Mouse (Mus musculus) regulatory T cell (primary cell): ENCODE results near the gene Syt6.

Experiments
- in situ Hi-C: fragments of 300-600 bp; cut with MboI, MseI; formaldehyde crosslinking; loops from one replicate; pipeline ENCODE4 v1.15.1; 2025; ENCODE audit warnings: high pct_unique_total_duplicates

Syt6 gene

DNA sequence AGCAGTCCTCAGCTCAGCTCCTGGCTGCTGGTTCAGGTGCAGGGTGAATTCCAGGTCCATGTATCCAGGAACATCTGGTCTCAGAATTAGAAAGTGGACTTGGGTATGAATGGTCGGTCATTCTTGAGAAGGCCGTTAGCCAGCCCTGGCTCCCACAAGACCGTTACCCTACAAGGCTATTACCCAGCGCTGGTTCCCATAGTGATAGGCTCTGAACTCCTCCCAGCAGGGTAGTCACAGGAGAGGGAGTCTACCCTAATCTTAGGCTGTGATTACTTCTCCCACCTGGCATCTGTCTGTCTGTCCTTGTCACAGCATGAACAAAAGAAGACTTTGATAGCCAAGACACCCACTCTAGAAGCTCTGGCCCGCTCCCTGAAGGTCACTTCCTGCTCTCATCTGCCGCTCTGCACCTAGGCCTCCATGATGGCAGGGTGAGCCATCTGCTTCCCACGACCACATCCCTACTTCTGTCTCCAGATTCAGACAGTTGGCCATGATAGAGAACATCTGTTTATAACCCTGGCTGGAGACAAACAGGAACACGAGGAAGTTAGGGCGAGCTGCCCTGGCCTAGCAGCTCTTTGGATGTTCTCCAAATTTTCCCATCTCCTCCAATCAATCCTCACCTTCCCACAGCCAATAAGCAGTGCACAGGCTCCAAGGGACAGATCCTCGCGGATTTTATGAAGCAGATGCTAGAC, 72.3 kb downstream of the Syt6 start:
- in situ Hi-C loops = no loop called here

GRCm38 (mm10) chr3:103648486-103648885, 73.5 kb downstream of the Syt6 start:
- in situ Hi-C loops = no loop called here

GRCm38 (mm10) chr3:103649716-103650115, 74.7 kb downstream of the Syt6 start:
- in situ Hi-C loops = no loop called here

- in situ Hi-C loops = no loop called here
These were observed 75.4 kb downstream of the Syt6 start for GRCm38 (mm10) chr3:103650406-103650805.

- in situ Hi-C loops = no loop called here
These were observed 85.0 kb downstream of the Syt6 start for GRCm38 (mm10) chr3:103660012-103660411.

GRCm38 (mm10) chr3:103661714-103662113, 86.7 kb downstream of the Syt6 start:
- in situ Hi-C loops = no loop called here

DNA sequence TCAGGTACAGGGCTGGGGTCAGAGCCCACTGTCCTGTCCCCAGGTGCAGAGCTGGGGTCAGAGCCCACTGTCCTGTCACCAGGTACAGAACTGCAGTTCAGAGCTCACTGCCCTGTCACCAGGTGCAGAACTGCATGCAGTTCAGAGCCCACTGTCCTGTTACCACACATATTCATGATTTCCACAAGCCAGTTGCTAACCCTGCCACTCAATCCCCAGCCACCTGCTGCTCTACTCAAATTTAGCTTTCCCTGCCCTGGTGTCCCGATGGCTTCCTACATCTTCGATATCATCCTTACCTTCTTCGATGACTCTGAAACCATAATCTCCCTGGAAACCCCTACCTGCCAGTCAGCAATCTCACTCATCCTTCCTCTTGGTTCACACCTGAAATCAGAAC, 88.4 kb downstream of the Syt6 start:
- in situ Hi-C loops = no loop called here

- in situ Hi-C loops = no loop called here
These were observed 97.1 kb downstream of the Syt6 start for GRCm38 (mm10) chr3:103672113-103672512.

- in situ Hi-C loops = no loop called here
These were observed 97.7 kb downstream of the Syt6 start for GRCm38 (mm10) chr3:103672716-103673115.

DNA sequence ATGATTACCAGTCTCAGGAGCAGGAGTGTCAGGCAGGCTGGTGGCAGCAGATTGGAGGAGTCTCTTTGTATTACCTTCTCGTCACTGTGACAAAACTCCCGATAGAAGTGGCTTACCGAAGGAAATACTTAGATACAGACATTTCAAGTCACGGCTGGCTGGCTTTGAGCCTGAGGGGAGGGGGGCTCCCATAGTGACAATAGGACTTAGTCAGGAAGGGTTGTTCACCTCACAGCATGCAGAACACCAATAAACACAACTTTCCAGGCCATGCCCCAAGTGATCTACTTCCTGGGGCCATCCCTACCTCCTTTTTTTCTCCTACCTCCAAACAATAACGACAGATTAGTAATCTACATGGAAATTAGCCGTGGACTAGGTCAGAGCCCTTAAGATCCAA, 103.8 kb downstream of the Syt6 start:
- in situ Hi-C loops = no loop called here

- in situ Hi-C loops = no loop called here
These were observed 107.4 kb downstream of the Syt6 start for GRCm38 (mm10) chr3:103682473-103682872.

DNA sequence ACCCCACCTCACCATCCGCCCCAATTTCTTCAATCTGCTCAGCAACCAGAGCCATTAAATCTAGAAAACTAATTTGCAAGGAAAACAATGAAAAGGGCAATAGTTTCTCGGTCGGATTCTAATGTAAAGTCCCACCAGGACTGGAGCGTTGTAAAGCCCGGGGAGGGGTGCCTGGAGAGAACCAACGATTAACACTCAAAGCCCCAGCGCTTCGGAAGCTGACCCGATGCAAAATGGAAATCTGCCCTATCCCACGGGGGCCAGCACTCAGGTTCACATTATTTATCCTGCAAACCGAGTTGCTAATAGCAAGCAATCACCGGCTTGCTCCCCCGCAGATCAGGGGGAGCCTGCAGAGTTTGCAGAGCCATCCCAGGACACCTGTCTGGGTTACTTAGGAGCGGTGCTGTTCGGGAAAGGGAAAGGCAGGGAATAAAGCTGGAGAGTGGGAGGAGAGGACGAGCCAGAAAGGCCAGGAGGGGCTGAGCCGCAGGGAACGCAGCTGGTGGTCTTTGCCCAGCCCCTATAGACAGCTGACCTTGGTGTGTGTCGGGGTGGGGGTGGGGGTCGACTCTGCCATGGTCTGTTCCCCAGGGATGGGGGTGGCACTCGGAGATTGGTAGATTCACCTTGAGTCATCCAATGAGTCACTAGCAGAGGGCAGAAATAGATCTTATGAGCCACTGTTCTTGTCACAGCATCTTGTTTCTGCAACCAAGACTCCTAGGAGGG, 108.4 kb downstream of the Syt6 start:
- in situ Hi-C loops = no loop called here

DNA sequence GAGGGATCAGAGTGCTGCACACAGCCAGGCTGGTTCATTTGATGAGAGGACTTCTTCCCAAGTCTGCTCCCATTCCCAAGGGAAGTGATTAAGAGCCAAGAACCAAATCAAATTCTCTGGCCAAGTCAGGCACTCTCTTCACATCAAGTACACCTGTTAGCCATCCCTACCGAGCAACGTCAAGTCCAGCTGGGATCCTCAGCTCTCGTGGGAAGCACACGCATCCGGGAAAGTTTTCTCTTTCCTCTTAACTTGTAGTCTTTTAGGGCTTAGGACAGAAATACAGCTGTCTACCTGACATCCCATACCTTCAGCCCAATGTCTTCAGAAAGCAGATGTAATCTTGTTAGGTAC, 108.9 kb downstream of the Syt6 start:
- in situ Hi-C loops = no loop called here

GRCm38 (mm10) chr3:103689043-103689442, 114.0 kb downstream of the Syt6 start:
- in situ Hi-C loops = no loop called here

GRCm38 (mm10) chr3:103690506-103690905, 115.5 kb downstream of the Syt6 start:
- in situ Hi-C loops = no loop called here
